Mouse (Mus musculus) hindbrain, postnatal 0 days (tissue): ENCODE results near the gene Xpc. TPM values are rescaled to one million over a fixed set of nuclear protein-coding genes. Genes with fewer than 3 reads are reported as not detected.

ENCODE experiments used
- ATAC-seq: fragments of 200-750 bp; cut with Nextera tagmentation; 2 replicates; pipeline ENCODE4 v1.8.0; 2017; ENCODE audit warnings: mild to moderate bottlenecking, moderate TSS enrichment, moderate library complexity
- DNase-seq: peaks from one replicate; pipeline ENCODE4 v3.0.0-alpha.2; 2015; ENCODE audit warnings: low spot score
- H3K27ac ChIP-seq: fragments of 300-500 bp; sonication (generic); 2 replicates; pipeline ENCODE4 v1.5.1; 2014; ENCODE audit warnings: mild to moderate bottlenecking
- H3K27me3 ChIP-seq: fragments of 300-500 bp; sonication (generic); 2 replicates; pipeline ENCODE4 v1.6.1; 2014; ENCODE audit warnings: low read length, mixed read lengths; ENCODE audit not compliant: insufficient read depth
- H3K36me3 ChIP-seq: fragments of 300-500 bp; sonication (generic); 2 replicates; pipeline ENCODE4 v1.6.1; 2014; ENCODE audit warnings: low read length, mixed read lengths; ENCODE audit not compliant: insufficient read depth
- H3K4me1 ChIP-seq: fragments of 300-500 bp; sonication (generic); 2 replicates; pipeline ENCODE4 v1.6.1; 2014; ENCODE audit warnings: antibody characterized with exemption, low read length, mixed read lengths; ENCODE audit not compliant: insufficient read depth
- H3K4me2 ChIP-seq: fragments of 300-500 bp; sonication (generic); 2 replicates; pipeline ENCODE4 v1.6.1; 2014; ENCODE audit warnings: low read depth, mild to moderate bottlenecking, low read length, moderate library complexity, mixed read lengths
- H3K4me3 ChIP-seq: fragments of 300-500 bp; sonication (generic); 2 replicates; pipeline ENCODE4 v1.5.1; 2014; ENCODE audit warnings: low read length
- H3K9ac ChIP-seq: fragments of 300-500 bp; sonication (generic); replicated peaks from 2 replicates; pipeline ENCODE4 v1.6.1; 2014; ENCODE audit warnings: mild to moderate bottlenecking, low read length, moderate library complexity, mixed read lengths
- H3K9me3 ChIP-seq: fragments of 300-500 bp; sonication (generic); 2 replicates; pipeline ENCODE4 v1.6.1; 2016; ENCODE audit warnings: low read length, mixed read lengths
- CTCF ChIP-seq: IDR thresholded peaks from 2 replicates; pipeline ENCODE4 v1.5.1; 2016; ENCODE audit warnings: antibody characterized with exemption, control low read depth, low read depth
- WGBS: fragments of 180-500 bp; shearing (Covaris S2); extraction: QIAGEN DNeasy Blood & Tissue Kit; methylation state at CpG from one replicate; pipeline ENCODE4 v1.1.7; 2014; 5-methylcytosine and 5-hydroxymethylcytosine counted together
- polyA plus RNA-seq: library from polyadenylated mRNA; unstranded; fragments of >200 nt; fragmentation: Nextera tagmentation; extraction: Ambion mirVana; gene quantifications from 2 replicates; pipeline ENCODE4 v1.2.1, GENCODE M21; 2015
- total RNA-seq: library from RNA; depleted of rRNA; stranded (reverse); fragments of >200 nt; gene quantifications from 2 replicates; pipeline ENCODE4 v1.2.3, GENCODE M21; 2014

Xpc gene
- total and polyA plus RNA-seq, 2 experiments from 2014 or later, result 10.8 to 11.9 TPM

DNA sequence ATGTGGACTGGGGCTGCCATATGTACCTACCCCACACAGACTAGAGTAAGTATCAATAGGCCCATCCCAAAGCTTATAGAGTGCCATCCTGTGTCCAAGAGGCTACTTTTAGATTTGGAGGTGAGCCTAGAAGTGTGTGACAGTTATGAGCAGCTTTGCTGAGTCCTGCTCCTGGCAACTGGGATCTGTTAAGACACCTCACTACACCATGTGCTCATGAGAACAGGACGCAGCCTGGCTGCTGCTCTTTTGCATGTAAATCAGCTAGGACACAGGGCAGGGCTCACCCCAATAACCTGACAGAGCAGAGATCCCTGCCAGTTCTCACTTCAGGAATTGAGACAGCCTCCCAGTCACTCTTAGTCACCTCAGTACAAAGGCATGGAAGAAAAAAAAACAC, 48.6 kb downstream of the Xpc start:
- Histone ChIP-seq H3K9ac (no peak overlapping the region), H3K4me1 (peaks cover 1% of the 10 kb centered on the region), H3K27me3 (no peaks in the 10 kb centered on the region), H3K9me3 (no peaks in the 10 kb centered on the region), H3K4me2 (no peak overlapping the region), H3K27ac (no peak overlapping the region), H3K4me3 (no peak overlapping the region), H3K36me3 (peaks cover 35% of the 10 kb centered on the region)
- 82% methylated on average over 1 of the region's 1 CpGs for WGBS
- DNase-seq (no peak), ATAC-seq (no peak)
- no peak for TF ChIP-seq CTCF

DNA sequence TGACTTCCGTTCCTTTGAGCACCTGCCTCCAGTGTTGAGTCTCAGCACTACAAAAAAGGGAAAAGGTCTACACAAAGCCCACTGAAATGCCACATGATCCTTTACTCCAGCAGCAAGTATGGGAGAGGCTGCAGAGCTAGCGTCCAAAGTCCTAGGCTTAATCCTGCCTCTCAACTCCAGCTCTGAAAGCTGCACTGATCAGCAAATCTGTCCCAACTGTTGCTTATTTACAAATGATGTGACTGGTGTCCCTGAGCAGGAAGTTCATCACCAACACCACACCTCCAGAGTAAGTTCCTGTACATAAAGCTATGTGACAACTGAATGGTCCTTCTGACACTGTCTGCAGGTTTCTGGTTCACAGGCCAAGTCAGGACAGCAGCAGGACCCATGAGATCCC, 49.9 kb downstream of the Xpc start:
- Histone ChIP-seq H3K27ac (no peak overlapping the region), H3K4me3 (no peak overlapping the region), H3K36me3 (peaks cover 32% of the 10 kb centered on the region), H3K27me3 (no peaks in the 10 kb centered on the region), H3K4me2 (no peak overlapping the region), H3K9ac (no peak overlapping the region), H3K4me1 (no peaks in the 10 kb centered on the region), H3K9me3 (no peaks in the 10 kb centered on the region)
- no peak for ATAC-seq
- WGBS, result 85% methylated on average over 2 of the region's 2 CpGs
- TF ChIP-seq CTCF, result no peak
- no peak for DNase-seq

DNA sequence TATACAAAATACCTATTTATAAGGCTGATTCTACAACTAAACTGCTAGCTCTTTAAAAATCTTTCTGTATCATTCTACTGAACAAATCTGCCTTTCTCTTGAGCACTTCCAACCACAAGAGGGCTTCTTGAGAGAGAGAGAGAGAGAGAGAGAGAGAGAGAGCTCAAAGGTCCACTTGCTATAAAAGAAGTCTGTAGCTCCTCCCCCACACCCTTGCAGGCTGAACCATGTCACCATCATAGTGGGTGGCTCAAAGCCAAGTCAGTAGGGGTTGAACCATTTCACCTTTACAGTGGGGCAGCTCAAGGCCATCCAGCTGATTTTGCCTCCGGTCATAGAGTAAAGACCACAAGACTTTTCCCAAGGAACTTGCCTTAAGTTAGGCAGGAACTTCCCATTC, 56.2 kb downstream of the Xpc start:
- Histone ChIP-seq H3K4me3 (no peak overlapping the region), H3K9me3 (no peaks in the 10 kb centered on the region), H3K27me3 (no peaks in the 10 kb centered on the region), H3K9ac (no peak overlapping the region), H3K4me1 (no peaks in the 10 kb centered on the region), H3K36me3 (0 out of 2 replicates have a peak, but pooled peaks cover 8% of the 10 kb centered on the region), H3K27ac (no peak overlapping the region), H3K4me2 (no peak overlapping the region)
- 0 out of 2 replicates have a peak, but pooled peaks have one; percentile 6 for TF ChIP-seq CTCF
- ATAC-seq (no peak), DNase-seq (no peak)
- WGBS, result 100% methylated on average over 1 of the region's 1 CpGs

DNA sequence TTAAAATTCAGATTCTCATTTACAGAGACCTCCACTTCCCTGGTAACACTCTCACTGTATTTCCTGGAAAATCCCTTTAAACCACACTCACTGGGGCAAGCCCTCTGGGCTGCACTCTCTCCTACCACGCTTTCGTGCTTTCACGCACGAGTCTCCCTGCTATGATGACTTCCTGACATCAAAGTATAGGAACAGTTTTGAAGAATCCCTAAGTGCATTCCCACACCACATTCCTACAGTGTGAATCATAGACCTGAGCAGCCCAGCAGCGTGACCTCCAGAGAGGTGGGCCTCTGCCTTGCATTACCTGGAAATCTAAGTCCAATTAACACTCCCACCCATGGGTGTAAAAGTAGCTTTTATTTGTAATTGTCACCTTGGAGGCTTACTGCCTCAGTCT, 61.1 kb downstream of the Xpc start:
- WGBS, result 75% methylated on average over 5 of the region's 5 CpGs
- ATAC-seq, result no peak
- no peak for TF ChIP-seq CTCF

DNA sequence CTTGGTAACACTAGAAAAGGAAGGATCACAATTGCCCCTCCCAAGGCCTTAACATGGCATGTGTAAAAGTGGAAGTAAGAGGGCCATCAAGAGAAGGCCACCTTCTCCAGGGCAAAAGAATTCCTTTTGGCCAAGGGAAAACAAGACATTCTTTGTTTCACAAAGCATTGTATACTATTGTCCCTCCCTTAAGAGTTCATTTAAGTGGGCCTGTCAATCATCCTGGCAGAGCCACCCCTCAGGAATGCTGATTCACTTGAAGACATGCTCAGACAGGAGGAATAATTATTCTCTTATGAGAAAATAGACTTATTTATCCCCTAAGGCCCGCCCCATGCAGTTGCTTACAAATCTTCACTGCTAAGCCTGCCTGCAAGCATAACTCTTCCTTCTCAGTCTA, 63.6 kb downstream of the Xpc start:
- Histone ChIP-seq H3K4me2 (no peak overlapping the region), H3K4me1 (no peaks in the 10 kb centered on the region), H3K36me3 (no peaks in the 10 kb centered on the region), H3K9ac (no peak overlapping the region), H3K9me3 (no peaks in the 10 kb centered on the region), H3K27ac (no peak overlapping the region), H3K27me3 (no peaks in the 10 kb centered on the region), H3K4me3 (no peak overlapping the region)
- ATAC-seq (no peak), DNase-seq (no peak)
- WGBS, result 54% methylated on average over 1 of the region's 1 CpGs
- no peak for TF ChIP-seq CTCF

More for the DNA sequence above, 61.1 kb downstream of the Xpc start:
- H3K9ac ChIP-seq, result no peak overlapping the region
- no peak for DNase-seq
- H3K4me3 ChIP-seq, result no peak overlapping the region
- no peak overlapping the region for H3K27ac ChIP-seq
- no peaks in the 10 kb centered on the region for H3K9me3 ChIP-seq
- no peaks in the 10 kb centered on the region for H3K27me3 ChIP-seq
- H3K36me3 ChIP-seq, result no peaks in the 10 kb centered on the region
- no peak overlapping the region for H3K4me2 ChIP-seq
- H3K4me1 ChIP-seq, result no peaks in the 10 kb centered on the region

DNA sequence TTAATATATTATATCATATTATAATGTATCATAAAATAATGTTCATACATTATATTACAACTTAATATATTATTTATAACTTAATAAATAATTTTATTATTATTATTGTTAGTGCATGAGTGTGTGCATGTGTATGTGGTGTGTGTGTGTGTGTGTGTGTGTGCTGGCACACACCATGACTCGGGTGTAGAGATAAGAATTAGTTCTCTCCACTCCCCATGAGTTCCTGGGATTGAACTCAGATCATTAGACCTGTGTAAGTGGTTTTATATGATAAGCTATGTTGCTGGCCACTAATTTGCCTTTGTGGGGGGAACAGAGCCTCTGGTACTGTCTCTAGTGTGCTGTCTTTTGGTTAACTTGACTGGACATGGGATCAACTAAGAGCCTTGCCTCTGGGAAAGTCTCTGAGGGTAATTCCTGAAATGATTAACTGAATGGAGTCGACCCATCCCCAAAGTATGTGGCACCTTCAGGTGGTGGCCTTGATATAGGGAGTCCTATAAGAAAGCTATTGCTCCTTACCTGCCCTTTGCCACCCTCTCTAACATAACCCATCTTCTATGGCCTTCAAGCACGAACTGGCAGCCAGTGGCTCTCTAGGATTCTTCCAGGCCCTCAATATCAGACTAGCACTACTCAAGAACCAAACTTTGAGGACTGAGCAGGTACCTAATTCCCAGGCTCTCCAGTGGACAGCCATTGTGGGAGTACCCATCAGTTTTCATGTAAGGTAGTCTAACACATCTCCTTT, 66.0 kb downstream of the Xpc start:
- no peaks in the 10 kb centered on the region for H3K27me3 ChIP-seq
- DNase-seq, result no peak
- H3K36me3 ChIP-seq, result no peaks in the 10 kb centered on the region
- no peak overlapping the region for H3K4me2 ChIP-seq
- WGBS, result 59% methylated on average over 3 of the region's 3 CpGs
- H3K9me3 ChIP-seq, result no peaks in the 10 kb centered on the region
- no peak for ATAC-seq
- TF ChIP-seq CTCF, result no peak
- no peak overlapping the region for H3K27ac ChIP-seq
- H3K4me3 ChIP-seq, result no peak overlapping the region
- no peaks in the 10 kb centered on the region for H3K4me1 ChIP-seq
- no peak overlapping the region for H3K9ac ChIP-seq

DNA sequence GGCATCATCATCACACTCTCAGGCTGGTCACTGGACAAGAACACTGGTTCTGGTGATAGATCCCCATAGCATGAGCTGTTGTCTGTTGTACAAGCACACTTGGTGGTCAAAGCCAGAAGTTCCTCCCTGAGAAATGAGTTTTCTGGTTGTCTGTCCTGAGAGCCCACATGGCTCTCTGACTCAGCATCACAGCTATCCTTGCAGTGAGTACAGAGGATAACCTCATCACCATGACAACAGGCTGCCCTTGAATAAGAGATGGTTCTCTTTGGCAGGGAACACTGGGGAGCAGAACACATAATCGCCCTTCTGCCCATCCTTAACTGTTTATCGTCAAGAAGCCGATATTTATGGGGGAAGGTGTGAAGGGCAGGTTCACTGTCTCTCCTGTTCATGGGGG, 70.4 kb downstream of the Xpc start:
- 72% methylated on average over 3 of the region's 3 CpGs for WGBS
- H3K27ac ChIP-seq, result no peak overlapping the region
- DNase-seq (no peak), ATAC-seq (no peak)
- H3K4me2 ChIP-seq, result no peak overlapping the region
- no peaks in the 10 kb centered on the region for H3K27me3 ChIP-seq
- H3K9ac ChIP-seq, result no peak overlapping the region
- no peaks in the 10 kb centered on the region for H3K36me3 ChIP-seq
- peaks cover 4% of the 10 kb centered on the region; the same call in 1 of the 2 replicates for H3K4me1 ChIP-seq
- H3K4me3 ChIP-seq, result no peak overlapping the region
- TF ChIP-seq CTCF, result no peak
- no peaks in the 10 kb centered on the region for H3K9me3 ChIP-seq
